Mouse (Mus musculus): ENCODE data around the gene Speer4d. TPM values are rescaled to one million over a fixed set of nuclear protein-coding genes. Genes with fewer than 3 reads are reported as not detected.
"Not testable (repeated sequence)": the region's sequence is repeated elsewhere in the genome, so short reads cannot be mapped to it uniquely, and the experiment has no call there.

Speer4d gene
- polyA plus RNA-seq, 1 experiment from 2014 or later, result not detected

DNA sequence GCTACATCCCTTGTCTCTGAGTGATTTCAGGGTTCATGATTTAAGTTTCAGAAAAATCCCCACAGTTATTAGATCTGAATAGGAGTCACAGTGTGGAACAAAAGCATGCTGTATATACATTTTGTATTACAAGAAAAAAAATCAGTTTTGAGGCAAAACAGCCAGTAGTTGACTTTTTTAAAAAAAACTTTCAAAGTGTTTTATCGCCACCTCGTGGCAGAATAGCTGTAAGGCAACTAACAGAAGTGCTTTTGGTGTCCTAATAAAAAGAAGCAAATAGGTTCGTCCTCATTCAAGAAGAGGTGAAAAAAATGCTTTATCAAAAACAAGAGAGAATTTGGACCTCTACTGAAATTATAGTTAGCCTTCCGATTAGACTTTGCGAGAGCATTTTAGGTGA, 11.2 kb downstream of the Speer4d start:
- not testable (repeated sequence) for H3K27ac ChIP-seq (replicated peaks; ENCODE audit: low read depth, low read length); H3K4me1 ChIP-seq (ENCODE audit: control insufficient read depth, insufficient read depth, low read length); H3K27me3 ChIP-seq (replicated peaks; ENCODE audit: control insufficient read depth, insufficient read depth, low read length); H3K9ac ChIP-seq (ENCODE audit: low read depth, low read length); H3K36me3 ChIP-seq (ENCODE audit: control insufficient read depth, insufficient read depth, low read length); H3K9me3 ChIP-seq (ENCODE audit: control insufficient read depth, low read length); DNase-seq (ENCODE audit: low spot score); ATAC-seq (ENCODE audit: low read depth); H3K4me3 ChIP-seq (ENCODE audit: low read depth, low read length); H3K4me2 ChIP-seq (ENCODE audit: low read depth, low read length)
- 32% methylated on average over 5 of the region's 5 CpGs for WGBS

DNA sequence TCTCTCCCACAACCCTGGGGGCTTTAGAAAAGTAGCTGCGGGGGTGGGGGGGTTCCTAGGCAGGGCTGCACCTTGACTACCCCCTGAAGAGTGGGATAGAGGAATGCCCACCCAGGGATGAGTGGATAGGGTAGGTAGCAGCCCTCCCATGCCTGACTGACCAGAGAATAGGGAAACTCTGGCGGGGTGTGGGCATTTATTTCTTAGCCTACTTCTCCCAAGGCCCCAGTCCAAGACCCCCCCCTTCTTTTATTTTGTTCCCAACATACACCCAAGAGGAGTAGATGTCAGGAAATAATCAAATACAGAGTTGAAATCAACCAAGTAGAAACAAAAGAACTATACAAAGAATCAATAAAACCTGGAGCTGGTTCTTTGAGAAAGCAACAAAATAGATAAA, 18.8 kb downstream of the Speer4d start:
- not testable (repeated sequence) for H3K27ac ChIP-seq (replicated peaks; ENCODE audit: low read depth, low read length); H3K27me3 ChIP-seq (replicated peaks; ENCODE audit: control insufficient read depth, insufficient read depth, low read length); H3K4me3 ChIP-seq (ENCODE audit: low read depth, low read length); DNase-seq (ENCODE audit: low spot score); H3K36me3 ChIP-seq (ENCODE audit: control insufficient read depth, insufficient read depth, low read length); H3K9ac ChIP-seq (ENCODE audit: low read depth, low read length); ATAC-seq (ENCODE audit: low read depth); H3K9me3 ChIP-seq (ENCODE audit: control insufficient read depth, low read length); H3K4me1 ChIP-seq (ENCODE audit: control insufficient read depth, insufficient read depth, low read length); H3K4me2 ChIP-seq (ENCODE audit: low read depth, low read length)
- 63% methylated on average over 2 of the region's 2 CpGs for WGBS

DNA sequence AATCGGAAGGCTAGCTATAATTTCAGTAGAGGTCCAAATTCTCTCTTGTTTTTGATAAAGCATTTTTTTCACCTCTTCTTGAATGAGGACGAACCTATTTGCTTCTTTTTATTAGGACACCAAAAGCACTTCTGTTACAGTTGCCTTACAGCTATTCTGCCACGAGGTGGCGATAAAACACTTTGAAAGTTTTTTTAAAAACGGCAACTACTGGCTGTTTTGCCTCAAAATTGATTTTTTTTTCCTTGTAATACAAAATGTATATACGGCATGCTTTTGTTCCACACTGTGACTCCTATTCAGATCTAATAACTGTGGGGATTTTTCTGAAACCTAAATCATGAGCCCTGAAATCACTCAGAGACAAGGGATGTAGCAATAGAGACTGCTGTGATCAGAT, 26.8 kb downstream of the Speer4d start:
- H3K36me3 ChIP-seq (ENCODE audit: control insufficient read depth, insufficient read depth, low read length); ATAC-seq (ENCODE audit: low read depth); H3K9me3 ChIP-seq (ENCODE audit: control insufficient read depth, low read length); DNase-seq (ENCODE audit: low spot score); H3K4me2 ChIP-seq (ENCODE audit: low read depth, low read length); H3K4me3 ChIP-seq (ENCODE audit: low read depth, low read length); H3K9ac ChIP-seq (ENCODE audit: low read depth, low read length); H3K27me3 ChIP-seq (replicated peaks; ENCODE audit: control insufficient read depth, insufficient read depth, low read length); H3K4me1 ChIP-seq (ENCODE audit: control insufficient read depth, insufficient read depth, low read length); H3K27ac ChIP-seq (replicated peaks; ENCODE audit: low read depth, low read length): not testable (repeated sequence)
- WGBS, result 22% methylated on average over 6 of the region's 6 CpGs

DNA sequence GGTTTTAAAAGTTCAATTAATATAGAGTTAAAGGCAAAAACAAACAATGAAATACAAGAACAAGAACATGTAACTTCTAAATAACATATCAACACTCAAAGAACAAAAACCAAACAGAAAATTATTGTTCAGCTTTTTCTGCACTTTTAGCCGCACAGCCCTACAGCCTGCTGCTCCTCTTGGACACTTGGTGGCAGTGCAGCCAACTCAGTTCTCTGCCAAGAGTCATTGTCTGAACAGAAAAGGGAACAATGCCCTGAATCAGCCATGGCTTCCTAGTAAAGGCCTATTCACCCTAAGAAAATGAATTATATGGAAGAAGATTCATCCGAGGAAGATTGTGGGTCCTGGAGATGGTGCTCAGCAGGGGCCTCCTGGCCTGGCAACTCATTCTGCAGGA, 33.5 kb downstream of the Speer4d start:
- WGBS, result 83% methylated on average over 2 of the region's 2 CpGs
- H3K36me3 ChIP-seq (ENCODE audit: control insufficient read depth, insufficient read depth, low read length); H3K4me3 ChIP-seq (ENCODE audit: low read depth, low read length); H3K27me3 ChIP-seq (replicated peaks; ENCODE audit: control insufficient read depth, insufficient read depth, low read length); H3K4me2 ChIP-seq (ENCODE audit: low read depth, low read length); H3K9ac ChIP-seq (ENCODE audit: low read depth, low read length); ATAC-seq (ENCODE audit: low read depth); H3K4me1 ChIP-seq (ENCODE audit: control insufficient read depth, insufficient read depth, low read length); H3K27ac ChIP-seq (replicated peaks; ENCODE audit: low read depth, low read length); H3K9me3 ChIP-seq (ENCODE audit: control insufficient read depth, low read length): not testable (repeated sequence)
- peak; percentile 9 for DNase-seq (ENCODE audit: low spot score)

DNA sequence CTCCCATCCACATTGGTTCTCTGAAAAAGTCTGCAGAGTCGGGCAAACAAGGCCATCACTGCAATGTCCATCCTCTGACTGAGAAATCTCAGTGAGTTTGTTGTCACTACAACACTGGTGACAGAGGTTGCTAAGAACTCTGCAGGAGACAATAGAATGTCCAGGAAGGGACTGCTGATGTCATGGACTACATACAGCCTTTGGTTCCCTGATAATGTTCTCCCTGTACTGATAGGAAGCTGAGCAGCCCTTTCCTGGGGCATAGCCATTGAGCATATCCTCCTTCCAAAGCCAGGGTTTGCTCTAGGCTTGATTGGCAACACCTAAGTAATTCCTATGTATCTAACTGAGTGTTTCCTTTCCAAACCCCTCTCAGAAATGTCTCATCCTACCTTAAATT, 38.1 kb downstream of the Speer4d start, which contains the start of gene 4930572O03Rik:
4930572O03Rik (minus strand) TSS at position 101 of the 400 bp plus-strand sequence.
- H3K9ac ChIP-seq (ENCODE audit: low read depth, low read length); H3K27me3 ChIP-seq (replicated peaks; ENCODE audit: control insufficient read depth, insufficient read depth, low read length); H3K4me3 ChIP-seq (ENCODE audit: low read depth, low read length); H3K27ac ChIP-seq (replicated peaks; ENCODE audit: low read depth, low read length); H3K36me3 ChIP-seq (ENCODE audit: control insufficient read depth, insufficient read depth, low read length); DNase-seq (ENCODE audit: low spot score); H3K9me3 ChIP-seq (ENCODE audit: control insufficient read depth, low read length); H3K4me1 ChIP-seq (ENCODE audit: control insufficient read depth, insufficient read depth, low read length); H3K4me2 ChIP-seq (ENCODE audit: low read depth, low read length); ATAC-seq (ENCODE audit: low read depth): not testable (repeated sequence)
- WGBS, result 57% methylated on average over 1 of the region's 1 CpGs

DNA sequence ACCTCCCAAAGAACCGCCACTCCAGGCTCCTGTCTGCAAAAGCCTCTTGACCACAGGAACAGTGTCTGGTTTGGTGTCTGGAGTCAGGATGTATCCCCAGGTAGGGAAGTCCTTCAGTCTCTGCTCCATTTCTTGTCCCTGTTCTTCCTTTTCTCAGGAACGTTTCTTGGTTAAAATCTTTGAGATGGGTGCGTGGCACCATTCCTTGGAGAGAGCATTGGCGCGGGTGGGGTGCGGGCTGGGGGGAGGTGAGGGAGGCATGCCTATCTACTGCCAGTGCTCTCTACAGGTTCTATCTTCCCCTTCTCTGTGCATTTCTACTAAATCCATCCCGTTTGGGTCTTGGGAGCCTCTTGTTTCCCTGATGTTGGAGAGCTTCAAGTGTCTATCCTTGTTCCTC, 45.0 kb downstream of the Speer4d start:
- not testable (repeated sequence) for ATAC-seq (ENCODE audit: low read depth); DNase-seq (ENCODE audit: low spot score); H3K27me3 ChIP-seq (replicated peaks; ENCODE audit: control insufficient read depth, insufficient read depth, low read length); H3K27ac ChIP-seq (replicated peaks; ENCODE audit: low read depth, low read length); H3K9ac ChIP-seq (ENCODE audit: low read depth, low read length); H3K4me3 ChIP-seq (ENCODE audit: low read depth, low read length); H3K9me3 ChIP-seq (ENCODE audit: control insufficient read depth, low read length); H3K4me1 ChIP-seq (ENCODE audit: control insufficient read depth, insufficient read depth, low read length); H3K4me2 ChIP-seq (ENCODE audit: low read depth, low read length); H3K36me3 ChIP-seq (ENCODE audit: control insufficient read depth, insufficient read depth, low read length)
- 68% methylated on average over 6 of the region's 7 CpGs for whole genome bisulfite sequencing

DNA sequence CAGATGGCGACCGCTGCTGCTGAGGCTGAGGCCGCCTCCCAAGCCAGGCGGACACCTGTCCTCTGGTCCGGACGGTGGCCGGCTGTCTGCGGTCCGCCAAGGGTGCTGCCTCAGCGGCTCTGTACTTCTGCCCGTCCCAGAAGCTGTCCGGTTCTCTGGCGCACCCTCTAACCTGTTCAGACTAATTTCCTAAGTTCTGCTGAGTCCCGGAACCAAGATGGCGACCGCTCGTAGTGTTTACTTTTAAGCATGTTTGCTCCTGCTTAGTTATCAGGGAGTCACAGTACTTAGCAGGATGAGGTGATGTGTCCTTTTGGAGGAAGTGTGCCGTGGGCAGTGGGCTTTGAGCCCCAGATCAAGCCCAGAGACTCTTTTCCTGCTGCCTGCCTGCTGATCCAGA, 51.9 kb downstream of the Speer4d start:
- H3K4me2 ChIP-seq (ENCODE audit: low read depth, low read length); H3K4me1 ChIP-seq (ENCODE audit: control insufficient read depth, insufficient read depth, low read length); H3K27ac ChIP-seq (replicated peaks; ENCODE audit: low read depth, low read length); H3K4me3 ChIP-seq (ENCODE audit: low read depth, low read length); H3K9me3 ChIP-seq (ENCODE audit: control insufficient read depth, low read length); ATAC-seq (ENCODE audit: low read depth); H3K9ac ChIP-seq (ENCODE audit: low read depth, low read length); DNase-seq (ENCODE audit: low spot score); H3K27me3 ChIP-seq (replicated peaks; ENCODE audit: control insufficient read depth, insufficient read depth, low read length); H3K36me3 ChIP-seq (ENCODE audit: control insufficient read depth, insufficient read depth, low read length): not testable (repeated sequence)
- WGBS, result 87% methylated on average over 7 of the region's 18 CpGs

Other genes with a start within 250 kb of the Speer4d start
- gene Gm21149, start 142.5 kb upstream of the Speer4d start, polyA plus RNA-seq (2014; fragmentation: Nextera tagmentation; extraction: Ambion mirVana), result not detected in 2 replicates
- gene Gm21190, start 89.8 kb upstream of the Speer4d start, polyA plus RNA-seq (2014; fragmentation: Nextera tagmentation; extraction: Ambion mirVana), result not detected in 2 replicates
- not detected in 2 replicates for gene Gm21083, start 41.7 kb upstream of the Speer4d start, polyA plus RNA-seq (2014; fragmentation: Nextera tagmentation; extraction: Ambion mirVana)
- not detected in 2 replicates for gene 4930572O03Rik, start 38.0 kb downstream of the Speer4d start, polyA plus RNA-seq (2014; fragmentation: Nextera tagmentation; extraction: Ambion mirVana)
- gene Speer4c, start 95.2 kb downstream of the Speer4d start, polyA plus RNA-seq (2014; fragmentation: Nextera tagmentation; extraction: Ambion mirVana), result 0.28 TPM in 1 of 2 replicates, not detected in the other